Mouse (Mus musculus) neural tube, embryonic 13.5 days (tissue): Measurements from ENCODE around the gene Fxr2. TPM values are rescaled to one million over a fixed set of nuclear protein-coding genes. Genes with fewer than 3 reads are reported as not detected.

Source experiments
- ATAC-seq: fragments of 200-750 bp; cut with Nextera tagmentation; 2 replicates; pipeline ENCODE4 v1.8.0; 2017; ENCODE audit warnings: low read depth, mild to moderate bottlenecking, moderate TSS enrichment, moderate library complexity
- H3K27ac ChIP-seq: fragments of 300-500 bp; sonication (generic); replicated peaks from 2 replicates; pipeline ENCODE4 v1.5.1; 2015; ENCODE audit warnings: moderate library complexity, mild to moderate bottlenecking, inconsistent platforms
- H3K27me3 ChIP-seq: fragments of 300-500 bp; sonication (generic); 2 replicates; pipeline ENCODE4 v1.6.1; 2015; ENCODE audit warnings: mild to moderate bottlenecking, inconsistent platforms
- H3K36me3 ChIP-seq: fragments of 300-500 bp; sonication (generic); 2 replicates; pipeline ENCODE4 v1.6.1; 2015; ENCODE audit warnings: mild to moderate bottlenecking, inconsistent platforms
- H3K4me1 ChIP-seq: fragments of 300-500 bp; sonication (generic); replicated peaks from 2 replicates; pipeline ENCODE4 v1.6.1; 2015; ENCODE audit warnings: inconsistent platforms
- H3K4me2 ChIP-seq: fragments of 300-500 bp; sonication (generic); 2 replicates; pipeline ENCODE4 v1.6.1; 2015; ENCODE audit warnings: inconsistent platforms, mild to moderate bottlenecking, moderate library complexity
- H3K4me3 ChIP-seq: fragments of 300-500 bp; sonication (generic); 2 replicates; pipeline ENCODE4 v1.5.1; 2015; ENCODE audit warnings: mild to moderate bottlenecking, inconsistent platforms
- H3K9ac ChIP-seq: fragments of 300-500 bp; sonication (generic); 2 replicates; pipeline ENCODE4 v1.6.1; 2015; ENCODE audit warnings: moderate library complexity, mild to moderate bottlenecking, inconsistent platforms
- H3K9me3 ChIP-seq: fragments of 300-500 bp; sonication (generic); 2 replicates; pipeline ENCODE4 v1.6.1; 2016; ENCODE audit warnings: inconsistent platforms
- WGBS: fragments of 180-500 bp; shearing (Covaris S2); methylation state at CpG from one replicate; pipeline ENCODE4 v1.1.7; 2015; 5-methylcytosine and 5-hydroxymethylcytosine counted together
- polyA plus RNA-seq: library from polyadenylated mRNA; unstranded; fragments of >200 nt; fragmentation: Nextera tagmentation; extraction: Ambion mirVana; gene quantifications from 2 replicates; pipeline ENCODE4 v1.2.1, GENCODE M21; 2015

The Fxr2 gene
- polyA plus RNA-seq = 45.3 and 55.1 TPM in 2 replicates

GRCm38 (mm10) chr11:69632284-69633089 lies at the start of gene Fxr2:
Fxr2 (plus strand) TSS chr11:69632990.
- Histone ChIP-seq H3K9me3 (no peaks in the 10 kb centered on the region), H3K4me1 (peaks cover 41% of the 10 kb centered on the region), H3K27ac (peak within 1 kb of the TSS; percentile 97), H3K9ac (peak within 1 kb of the TSS; percentile 99), H3K4me3 (peak within 1 kb of the TSS; percentile 99), H3K27me3 (no peaks in the 10 kb centered on the region), H3K36me3 (peaks cover 9% of the 10 kb centered on the region), H3K4me2 (peak within 1 kb of the TSS; percentile 83)
- peak; percentile 99 for ATAC-seq
- WGBS = 0% methylated on average over 41 of the region's 56 CpGs

DNA sequence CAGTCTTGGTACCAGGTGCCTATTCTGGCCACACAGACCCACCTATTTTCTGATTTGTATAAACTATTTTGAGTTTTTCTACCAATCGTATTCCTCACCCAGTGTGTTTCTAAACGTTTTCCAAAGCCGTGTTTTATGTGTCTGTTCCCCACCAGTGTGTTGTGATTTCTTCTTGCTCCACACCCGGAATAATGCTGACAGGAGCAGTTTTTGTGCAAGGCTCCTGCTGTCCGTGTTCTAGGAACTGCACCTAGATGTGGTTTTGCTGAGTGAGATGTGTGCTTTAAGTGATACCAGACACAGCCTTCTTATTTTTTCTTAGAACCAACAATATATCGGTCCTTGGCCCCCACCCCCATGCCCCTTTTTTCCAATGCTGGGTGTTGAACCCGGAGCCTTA lies 48.8 kb upstream of the Fxr2 start:
- Histone ChIP-seq H3K4me2 (no peak overlapping the region), H3K9ac (no peak overlapping the region), H3K4me1 (peaks cover 22% of the 10 kb centered on the region), H3K4me3 (no peak overlapping the region), H3K27me3 (no peaks in the 10 kb centered on the region), H3K36me3 (peaks cover 21% of the 10 kb centered on the region), H3K27ac (no peak overlapping the region), H3K9me3 (no peaks in the 10 kb centered on the region)
- ATAC-seq = no peak
- 85% methylated on average over 7 of the region's 7 CpGs for WGBS

GRCm38 (mm10) chr11:69584937-69585336 lies 47.9 kb upstream of the Fxr2 start:
- Histone ChIP-seq H3K36me3 (peaks cover 30% of the 10 kb centered on the region), H3K27ac (no peak overlapping the region), H3K4me1 (peaks cover 22% of the 10 kb centered on the region), H3K9me3 (no peaks in the 10 kb centered on the region), H3K9ac (no peak overlapping the region), H3K4me2 (no peak overlapping the region), H3K27me3 (no peaks in the 10 kb centered on the region), H3K4me3 (no peak overlapping the region)
- no peak for ATAC-seq
- WGBS = 96% methylated on average over 13 of the region's 13 CpGs

DNA sequence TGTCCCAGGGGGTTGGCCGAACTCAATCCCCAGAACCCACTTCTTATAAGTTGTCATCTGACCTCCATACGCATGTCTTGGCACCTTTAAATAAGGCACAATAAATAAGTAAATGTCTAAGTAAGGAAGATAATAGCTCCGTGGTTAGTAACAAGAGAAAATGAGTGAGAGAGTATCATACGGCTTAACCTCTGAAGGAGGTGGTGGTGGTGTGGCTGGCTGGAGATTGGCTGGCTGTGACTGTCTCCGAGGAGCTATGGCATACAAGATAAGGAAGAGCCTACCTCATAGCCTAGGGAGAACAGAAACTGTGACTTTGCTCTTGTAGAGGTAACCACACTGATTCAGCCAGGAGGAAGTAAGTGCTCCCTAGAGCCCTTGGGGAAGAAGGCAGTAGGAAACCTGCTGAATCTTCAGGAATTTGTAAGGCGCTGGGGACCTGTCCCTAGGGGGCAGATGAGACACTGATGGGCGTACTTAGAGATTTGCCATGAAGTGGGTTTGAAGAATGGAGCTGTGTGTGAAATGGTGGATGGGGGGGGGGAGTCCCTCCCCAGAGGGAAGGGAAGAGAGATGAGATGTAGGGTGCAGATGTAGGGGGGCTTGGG lies 47.0 kb upstream of the Fxr2 start:
- peaks cover 22% of the 10 kb centered on the region for H3K4me1 ChIP-seq
- H3K27me3 ChIP-seq = no peaks in the 10 kb centered on the region
- ATAC-seq = no peak
- H3K27ac ChIP-seq = no peak overlapping the region
- H3K9ac ChIP-seq = no peak overlapping the region
- H3K4me3 ChIP-seq = no peak overlapping the region
- 84% methylated on average over 7 of the region's 7 CpGs for WGBS
- peaks cover 39% of the 10 kb centered on the region for H3K36me3 ChIP-seq
- H3K9me3 ChIP-seq = no peaks in the 10 kb centered on the region
- H3K4me2 ChIP-seq = no peak overlapping the region

GRCm38 (mm10) chr11:69589207-69589834 lies 43.5 kb upstream of the Fxr2 start:
- H3K4me2 ChIP-seq = no peak overlapping the region
- 0 out of 2 replicates have a peak, but pooled peaks cover 7% of the 10 kb centered on the region for H3K4me1 ChIP-seq
- H3K9ac ChIP-seq = no peak overlapping the region
- peaks cover 60% of the 10 kb centered on the region for H3K36me3 ChIP-seq
- no peaks in the 10 kb centered on the region for H3K27me3 ChIP-seq
- H3K4me3 ChIP-seq = no peak overlapping the region
- no peak for ATAC-seq
- H3K27ac ChIP-seq = no peak overlapping the region
- H3K9me3 ChIP-seq = no peaks in the 10 kb centered on the region
- WGBS = 93% methylated on average over 22 of the region's 22 CpGs

GRCm38 (mm10) chr11:69590622-69591021 lies 42.2 kb upstream of the Fxr2 start:
- Histone ChIP-seq H3K9me3 (no peaks in the 10 kb centered on the region), H3K4me1 (no peaks in the 10 kb centered on the region), H3K9ac (no peak overlapping the region), H3K4me2 (no peak overlapping the region), H3K36me3 (peaks cover 60% of the 10 kb centered on the region), H3K27ac (no peak overlapping the region), H3K27me3 (no peaks in the 10 kb centered on the region), H3K4me3 (no peak overlapping the region)
- ATAC-seq = no peak
- WGBS = 94% methylated on average over 8 of the region's 8 CpGs

DNA sequence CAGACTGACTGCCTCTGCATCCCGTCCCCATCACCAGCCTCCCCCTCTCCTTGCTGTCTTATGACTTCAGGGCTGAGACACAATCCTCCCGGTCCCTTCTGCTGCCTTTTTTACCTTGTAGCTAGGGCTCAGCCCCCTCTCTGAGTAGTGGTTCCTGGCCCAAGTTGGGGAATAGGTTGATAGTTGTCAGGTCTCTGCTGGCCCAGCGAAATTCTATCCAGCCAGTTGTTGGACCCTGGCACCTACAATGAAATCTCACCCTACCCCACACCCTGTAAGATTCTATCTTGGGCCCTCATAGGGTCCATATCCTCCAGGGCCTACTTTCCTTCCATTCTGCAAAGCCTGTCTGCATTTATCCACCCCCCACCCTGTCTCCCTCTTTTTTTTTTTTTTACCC lies 41.4 kb upstream of the Fxr2 start:
- H3K4me1 ChIP-seq = no peaks in the 10 kb centered on the region
- no peaks in the 10 kb centered on the region for H3K27me3 ChIP-seq
- no peak overlapping the region for H3K4me3 ChIP-seq
- 90% methylated on average over 3 of the region's 3 CpGs for WGBS
- no peak overlapping the region for H3K9ac ChIP-seq
- no peak overlapping the region for H3K4me2 ChIP-seq
- ATAC-seq = no peak
- H3K27ac ChIP-seq = no peak overlapping the region
- H3K36me3 ChIP-seq = peaks cover 60% of the 10 kb centered on the region
- no peaks in the 10 kb centered on the region for H3K9me3 ChIP-seq

- peak; percentile 69; the same call in 1 of the 2 replicates for ATAC-seq
- H3K9ac ChIP-seq = no peak overlapping the region
- peaks cover 59% of the 10 kb centered on the region for H3K36me3 ChIP-seq
- H3K4me1 ChIP-seq = no peaks in the 10 kb centered on the region
- H3K4me2 ChIP-seq = no peak overlapping the region
- no peak overlapping the region for H3K4me3 ChIP-seq
- H3K9me3 ChIP-seq = no peaks in the 10 kb centered on the region
- 82% methylated on average over 7 of the region's 7 CpGs for WGBS
- H3K27ac ChIP-seq = peak overlapping the region; percentile 33; the same call in 1 of the 2 replicates
- no peaks in the 10 kb centered on the region for H3K27me3 ChIP-seq
Measured at GRCm38 (mm10) chr11:69591899-69592637, 40.7 kb upstream of the Fxr2 start.

GRCm38 (mm10) chr11:69592799-69593198 lies 40.0 kb upstream of the Fxr2 start:
- Histone ChIP-seq H3K9me3 (no peaks in the 10 kb centered on the region), H3K36me3 (peaks cover 52% of the 10 kb centered on the region), H3K27ac (peak overlapping the region; percentile 33; the same call in 1 of the 2 replicates), H3K27me3 (no peaks in the 10 kb centered on the region), H3K4me3 (no peak overlapping the region), H3K4me1 (no peaks in the 10 kb centered on the region), H3K9ac (no peak overlapping the region), H3K4me2 (no peak overlapping the region)
- ATAC-seq = no peak
- WGBS = 89% methylated on average over 4 of the region's 4 CpGs

- H3K36me3 ChIP-seq = peaks cover 31% of the 10 kb centered on the region
- peaks cover 8% of the 10 kb centered on the region for H3K4me1 ChIP-seq
- no peak overlapping the region for H3K27ac ChIP-seq
- H3K9ac ChIP-seq = no peak overlapping the region
- no peak overlapping the region for H3K4me3 ChIP-seq
- no peaks in the 10 kb centered on the region for H3K27me3 ChIP-seq
- H3K4me2 ChIP-seq = no peak overlapping the region
- no peaks in the 10 kb centered on the region for H3K9me3 ChIP-seq
- 96% methylated on average over 6 of the region's 6 CpGs for WGBS
- ATAC-seq = no peak
Measured at GRCm38 (mm10) chr11:69594853-69595252, 37.9 kb upstream of the Fxr2 start.

DNA sequence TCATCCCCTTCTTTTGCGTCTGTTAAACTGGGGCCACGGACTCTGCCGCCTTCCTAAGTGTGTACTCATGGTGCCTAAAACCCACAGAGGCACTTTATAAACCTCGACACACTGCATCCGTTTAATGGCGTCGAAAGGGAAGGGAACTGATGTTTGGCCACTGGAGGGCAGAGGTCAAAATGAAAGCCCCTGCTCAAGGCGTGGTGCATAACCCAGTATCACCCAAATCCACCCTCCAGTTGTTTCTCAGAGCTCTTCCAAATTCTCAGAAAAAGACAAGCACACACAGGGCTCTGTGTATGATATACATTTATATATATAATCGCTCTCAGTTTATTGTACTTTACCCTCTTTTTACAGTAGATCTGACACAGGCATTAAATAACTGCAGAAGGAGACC lies 33.4 kb upstream of the Fxr2 start:
- peak overlapping the region; percentile 52 for H3K27ac ChIP-seq
- no peak overlapping the region for H3K4me3 ChIP-seq
- H3K9ac ChIP-seq = no peak overlapping the region; the same call in 1 of the 2 replicates
- 6% methylated on average over 9 of the region's 9 CpGs for WGBS
- peaks cover 34% of the 10 kb centered on the region for H3K4me1 ChIP-seq
- H3K36me3 ChIP-seq = peaks cover 17% of the 10 kb centered on the region
- ATAC-seq = no peak
- H3K9me3 ChIP-seq = no peaks in the 10 kb centered on the region
- H3K27me3 ChIP-seq = peaks cover 5% of the 10 kb centered on the region; the same call in 1 of the 2 replicates
- H3K4me2 ChIP-seq = 0 out of 2 replicates have a peak overlapping the region, but pooled peaks have one; percentile 4
